Mouse (Mus musculus): Measurements from ENCODE around the gene Lrrc4.

The Lrrc4 gene

DNA sequence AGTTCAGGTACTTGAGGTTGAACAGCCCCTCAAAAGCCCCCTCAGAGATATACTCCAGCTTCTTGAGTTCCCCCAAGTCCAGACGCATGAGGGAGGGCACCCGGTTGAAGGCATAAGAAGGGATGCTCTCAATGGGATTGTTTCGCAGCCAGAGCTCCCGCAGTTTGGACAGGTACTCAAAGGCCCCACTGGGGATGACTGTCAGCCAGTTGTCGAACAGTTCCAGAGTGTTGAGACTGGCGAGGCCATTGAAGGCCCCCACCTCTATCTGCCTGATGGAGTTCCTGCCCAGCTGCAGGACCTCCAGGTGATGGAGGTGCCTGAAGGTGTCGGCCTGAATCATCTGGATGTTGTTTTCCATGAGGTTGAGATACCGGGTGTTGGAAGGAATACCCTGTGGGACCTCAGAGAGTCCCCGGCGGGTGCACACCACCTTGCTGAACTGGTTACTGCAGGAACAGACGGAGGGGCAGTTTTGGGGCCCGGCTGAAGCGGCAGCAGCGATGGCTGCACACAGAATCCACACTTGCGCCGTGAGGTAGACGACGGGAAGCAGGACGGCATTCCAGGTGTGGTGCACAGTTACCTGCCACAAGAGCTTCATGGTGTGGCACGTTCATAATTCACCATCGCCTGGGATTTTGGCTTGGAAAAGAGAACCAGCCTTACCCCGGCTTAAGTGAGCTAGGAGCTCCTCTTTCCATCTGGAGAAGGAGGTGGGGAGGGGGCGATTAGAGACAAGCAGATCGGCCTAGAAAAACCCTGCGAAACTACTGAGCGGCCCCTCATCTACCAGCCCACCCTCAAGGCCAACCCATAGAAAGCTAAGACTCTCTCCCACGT, at the start of gene Lrrc4:
Lrrc4 (minus strand) TSS at position 737 of the 843 bp plus-strand sequence.
- no peak for DNase-seq

DNA sequence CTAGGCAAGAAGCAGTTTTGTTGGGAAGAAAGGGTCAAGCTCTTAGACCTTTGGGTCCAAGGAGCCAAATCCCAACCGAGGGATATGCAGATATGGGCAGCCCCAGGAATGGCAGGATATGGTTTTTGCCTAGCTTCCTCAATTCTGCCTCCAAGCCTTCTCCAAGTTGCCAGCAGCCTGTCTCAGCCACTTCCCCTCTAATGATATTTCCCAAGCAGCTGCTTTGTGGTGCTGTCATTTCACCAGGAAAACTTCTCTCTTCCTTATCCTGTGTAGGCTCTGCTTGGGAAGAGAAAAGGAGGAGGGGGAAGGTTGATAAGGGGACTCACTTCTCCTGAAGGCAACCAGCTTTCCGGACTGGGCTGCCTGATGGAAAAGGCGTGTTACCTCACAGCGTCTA, 49.4 kb upstream of the Lrrc4 start:
- no peak for DNase-seq

DNA sequence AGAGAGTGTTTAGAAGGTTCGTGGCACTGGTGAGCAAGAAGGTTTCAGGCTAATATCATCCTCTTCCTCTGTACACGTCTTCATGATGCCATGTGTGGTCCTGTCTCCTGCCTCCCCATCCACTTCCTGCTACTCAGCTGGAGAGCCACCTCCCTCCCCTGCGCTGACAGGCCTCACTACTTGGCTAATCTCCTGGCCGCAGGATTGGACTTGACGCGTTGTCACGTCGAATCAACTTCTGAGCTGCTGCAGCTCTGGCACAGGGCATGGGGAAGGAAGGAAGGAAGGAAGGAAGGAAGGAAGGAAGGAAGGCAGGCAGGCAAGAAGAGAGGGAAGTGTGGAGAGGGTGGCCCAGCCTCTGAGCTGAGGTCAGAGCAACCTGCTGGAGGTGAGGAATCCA, 47.8 kb upstream of the Lrrc4 start:
- DNase-seq, result no peak

DNA sequence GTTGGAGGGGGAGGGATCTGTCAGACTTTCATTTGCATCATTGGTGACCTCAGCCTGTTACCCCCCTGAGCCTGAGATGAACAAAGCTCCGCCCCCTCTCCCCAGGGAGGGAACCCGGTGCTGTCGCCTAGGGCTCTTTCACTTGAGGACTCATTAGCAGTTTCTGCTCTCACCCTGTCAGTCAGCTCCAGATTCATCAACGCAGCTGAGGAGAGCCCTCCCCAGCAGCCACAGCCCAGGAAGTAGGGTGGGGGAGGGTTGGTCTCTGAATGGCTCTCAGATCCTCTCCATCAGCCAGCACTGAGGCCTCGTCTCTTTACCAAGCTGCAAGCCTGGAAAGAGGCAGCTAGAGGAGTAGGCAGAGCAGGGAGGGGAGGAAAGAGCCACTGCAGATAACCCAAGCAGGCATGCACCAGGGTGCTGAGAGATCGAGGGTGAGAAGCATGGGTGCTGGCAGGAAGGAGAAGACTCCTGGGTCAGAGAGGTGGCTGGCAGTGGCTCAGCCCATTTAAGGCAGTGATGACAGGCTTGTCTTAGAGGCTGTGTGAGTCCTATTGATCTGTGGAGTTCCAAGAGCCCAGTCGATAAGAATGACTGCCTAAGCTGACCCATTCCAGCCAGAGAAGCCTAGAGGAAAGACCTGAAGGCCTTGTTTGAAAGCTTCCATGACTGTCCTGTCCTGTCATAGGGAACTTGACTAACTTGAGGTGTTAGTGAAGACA, 46.6 kb upstream of the Lrrc4 start:
- DNase-seq, result peak; percentile 16 to 30

DNA sequence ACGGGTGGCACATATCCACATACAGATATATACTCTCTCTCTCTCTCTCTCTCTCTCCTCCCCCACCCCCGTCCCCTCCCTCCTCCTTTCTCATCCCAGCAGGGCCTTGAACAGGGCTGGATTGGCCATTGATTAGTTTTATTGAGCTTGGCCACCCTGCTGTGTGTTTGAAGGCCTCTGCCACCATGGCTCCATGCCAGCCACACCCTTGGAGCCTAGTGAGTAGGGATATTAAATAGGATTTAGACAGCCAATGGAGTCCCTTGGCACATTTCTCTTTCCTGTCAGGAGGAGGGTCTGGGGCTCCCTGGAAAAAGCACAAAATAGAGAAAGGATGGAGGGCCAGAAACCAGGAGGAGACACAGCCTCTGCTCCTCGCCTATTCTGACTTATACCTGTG, 44.9 kb upstream of the Lrrc4 start:
- no peak for DNase-seq

DNA sequence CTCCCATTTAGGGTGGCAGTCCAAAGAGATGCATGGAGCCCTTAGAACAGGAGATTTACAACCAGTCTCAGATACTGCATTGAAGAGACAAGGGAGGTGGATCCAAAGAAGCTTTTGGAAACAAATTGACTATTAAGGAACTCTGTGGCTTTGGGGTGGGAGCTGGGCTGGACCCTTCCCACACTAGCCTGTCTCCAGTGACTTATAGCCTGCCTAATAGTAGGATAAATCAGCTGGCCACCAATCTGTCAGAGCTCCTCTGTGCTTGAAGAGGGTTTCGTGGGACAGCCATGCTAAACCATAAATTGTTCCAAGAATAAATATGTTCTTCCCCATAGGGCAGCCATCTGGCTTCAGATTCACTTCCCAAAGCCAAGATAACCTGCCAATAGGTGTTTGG, 43.8 kb upstream of the Lrrc4 start:
- DNase-seq, result no peak

DNA sequence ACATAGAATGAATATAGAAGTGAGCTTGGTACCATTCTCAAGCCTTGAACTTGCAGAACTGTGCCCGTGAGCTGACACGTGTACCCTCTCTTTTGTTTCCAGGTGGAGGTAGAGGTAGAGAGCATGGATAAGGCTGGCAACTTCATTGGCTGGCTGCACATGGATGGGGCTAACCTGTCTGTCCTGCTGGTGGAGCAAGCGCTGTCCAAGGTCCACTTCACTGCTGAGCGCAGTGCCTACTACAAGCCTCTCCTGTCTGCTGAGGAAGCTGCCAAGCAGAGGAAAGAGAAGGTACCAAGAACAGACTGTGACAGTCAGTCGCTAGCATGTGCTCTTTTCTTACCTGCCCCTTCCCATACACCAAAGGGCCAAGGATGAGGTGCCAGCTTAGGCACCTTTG, 43.2 kb upstream of the Lrrc4 start:
- DNase-seq, result no peak

DNA sequence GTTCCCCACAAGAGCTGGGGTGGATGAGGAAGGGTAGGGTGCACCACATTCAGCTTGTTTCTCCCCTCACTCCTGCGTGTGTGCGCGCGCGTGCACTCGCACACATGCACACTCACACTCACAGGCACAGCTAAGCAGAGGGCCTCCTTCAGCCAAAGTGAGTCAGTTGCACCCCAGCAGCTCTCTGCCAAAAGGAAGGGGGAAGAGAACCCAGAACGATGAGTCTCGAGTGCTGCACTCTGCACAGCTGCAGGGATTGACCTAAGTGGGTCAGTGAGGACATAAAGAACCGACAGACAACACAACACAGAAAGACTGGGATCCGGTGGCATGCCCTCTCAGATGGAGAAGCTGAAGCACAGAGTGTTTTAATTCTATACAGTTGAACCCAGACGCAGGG, 42.5 kb upstream of the Lrrc4 start:
- DNase-seq, result no peak

DNA sequence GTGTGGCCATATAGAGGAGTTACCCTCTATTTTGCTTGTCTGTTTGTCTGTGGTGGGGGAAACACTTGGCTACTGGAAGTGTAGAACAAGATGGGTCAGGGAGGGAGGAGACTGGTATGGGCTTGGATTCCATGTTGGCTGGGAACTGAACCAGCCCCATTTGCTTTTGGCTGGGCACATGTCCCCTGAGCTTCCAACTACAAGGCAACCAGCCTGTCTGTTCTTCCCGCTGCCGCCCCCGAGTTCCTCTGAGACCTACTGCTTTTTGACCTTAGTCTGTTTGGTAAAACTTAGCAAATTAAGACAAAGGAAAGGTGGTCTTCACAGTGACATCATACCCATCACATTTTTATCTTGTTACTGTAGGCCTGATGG, 40.9 kb upstream of the Lrrc4 start:
- no peak for DNase-seq

DNA sequence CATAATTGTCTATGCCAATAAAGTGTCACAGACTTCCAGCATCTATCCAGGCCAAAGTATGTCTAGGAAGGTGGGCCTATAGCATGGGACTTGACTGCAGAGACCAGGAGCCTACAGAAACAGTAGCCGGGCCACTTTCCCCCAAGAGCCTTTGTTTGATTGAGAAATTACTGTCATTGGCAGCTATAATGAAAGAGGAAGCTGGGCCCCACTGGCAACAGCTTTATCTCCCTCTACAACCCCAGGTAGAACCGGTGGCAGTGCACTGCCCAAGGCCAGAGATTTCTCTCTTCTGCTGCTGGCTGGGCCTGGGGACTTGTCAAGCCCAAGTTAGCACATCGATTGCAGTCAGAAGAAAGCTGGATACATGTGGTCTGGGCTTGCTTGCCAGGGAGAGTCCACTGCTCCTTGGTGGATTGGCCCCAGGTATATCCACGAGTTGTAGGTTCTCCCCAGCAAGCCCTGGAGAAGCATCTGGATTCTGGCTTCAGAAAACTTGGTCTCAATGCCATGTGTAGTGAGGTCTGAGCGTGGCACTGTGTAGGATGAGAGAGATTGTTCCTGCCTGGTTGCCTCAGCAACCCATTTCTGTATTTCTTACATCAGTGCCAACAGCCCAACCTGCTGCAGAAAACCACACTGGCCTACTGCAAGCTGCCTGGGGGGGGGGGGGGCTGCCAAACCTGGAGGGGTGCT, 40.3 kb upstream of the Lrrc4 start:
- DNase-seq, result no peak

DNA sequence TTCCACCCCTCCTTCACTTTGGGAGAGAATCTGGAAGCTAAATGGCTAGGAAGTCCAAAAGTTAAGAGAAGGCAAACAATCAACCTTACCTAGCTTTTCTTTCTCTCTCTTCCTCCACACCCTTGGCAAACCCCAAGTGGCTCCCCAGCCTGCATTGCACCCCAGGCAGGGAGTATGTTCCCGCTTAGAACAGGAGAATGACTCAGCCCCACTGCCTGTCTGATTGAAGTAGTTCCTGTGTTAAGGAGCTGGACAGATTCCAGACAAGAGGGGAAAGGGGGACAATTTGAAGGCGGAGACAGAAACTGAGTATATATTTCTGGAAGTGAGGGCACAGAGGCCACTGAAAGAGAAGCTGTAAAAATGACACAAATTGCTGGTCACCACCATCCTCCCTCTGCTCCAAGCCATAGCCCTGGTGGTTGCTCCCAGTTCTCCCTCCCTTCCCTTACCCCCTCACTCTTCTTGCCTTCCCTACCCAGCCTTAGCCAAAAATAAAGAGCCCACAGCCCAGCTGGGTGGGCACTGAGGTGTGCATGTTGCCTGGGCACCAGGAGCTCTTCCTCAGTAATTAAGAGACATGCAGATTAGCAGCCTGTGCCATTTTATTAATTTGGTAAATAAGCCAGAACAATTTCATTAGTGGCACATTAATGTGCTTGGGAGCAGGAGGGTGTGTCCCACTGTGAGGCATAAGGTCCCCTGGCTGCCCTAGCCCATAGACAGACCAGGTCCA, 36.1 kb upstream of the Lrrc4 start:
- no peak for DNase-seq

DNA sequence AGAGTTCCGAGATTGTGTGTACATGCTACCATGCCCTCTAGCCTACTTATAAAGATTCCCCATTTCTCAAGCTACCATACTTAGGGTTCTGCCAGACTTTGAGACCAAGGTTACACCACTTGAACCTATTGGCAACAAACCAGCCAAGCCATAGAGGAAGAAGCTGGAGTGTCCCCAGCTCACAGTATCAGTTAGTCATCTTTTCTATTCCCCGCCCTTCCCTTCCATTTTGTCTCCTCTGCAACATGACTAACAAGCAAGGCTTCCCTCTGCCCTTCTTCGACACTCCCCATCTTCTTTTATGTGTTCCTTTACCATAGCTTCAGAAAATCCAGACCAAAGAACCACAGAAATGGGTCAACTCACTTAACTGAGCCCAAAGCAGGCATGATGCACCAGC, 34.7 kb upstream of the Lrrc4 start:
- no peak for DNase-seq

DNA sequence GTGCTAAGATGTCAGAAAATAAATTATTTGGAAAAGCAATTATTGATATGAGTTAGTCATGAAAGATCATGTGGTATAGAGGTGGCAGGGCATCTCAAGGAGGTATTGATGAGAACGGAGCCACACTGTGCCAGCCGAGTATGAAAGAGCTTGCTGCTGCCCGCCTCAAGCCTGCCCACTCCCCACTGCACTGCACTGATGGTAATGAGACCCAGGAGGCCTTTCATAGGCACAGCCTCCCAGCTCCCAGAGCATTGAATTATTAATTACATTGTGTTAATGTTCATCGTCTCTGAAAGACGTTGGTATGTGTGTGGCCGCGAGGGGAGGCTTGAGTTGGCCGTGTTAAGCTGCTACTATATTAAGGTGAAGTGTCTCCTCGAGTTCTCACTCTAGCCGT, 33.6 kb upstream of the Lrrc4 start:
- DNase-seq, result no peak

DNA sequence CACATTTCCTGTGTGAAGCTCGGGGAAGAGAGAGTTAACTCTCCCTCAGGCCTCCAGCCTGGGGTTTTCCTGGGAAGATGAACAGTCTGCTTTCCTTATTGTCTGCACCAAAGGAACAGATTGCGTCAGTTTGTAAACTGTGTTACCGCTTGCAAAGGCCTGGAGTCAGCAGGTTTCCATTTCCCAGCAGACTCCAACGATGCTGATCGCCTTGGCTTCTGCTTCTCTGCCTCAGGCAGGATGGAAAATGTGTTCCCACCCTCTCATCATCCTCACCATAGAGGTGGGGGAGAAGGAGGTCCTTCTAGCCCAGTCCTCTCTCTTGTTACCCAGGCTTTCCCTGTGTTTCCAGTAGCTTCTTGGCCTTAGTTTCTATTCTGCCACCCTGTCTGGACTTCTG, 33.1 kb upstream of the Lrrc4 start:
- no peak for DNase-seq

DNA sequence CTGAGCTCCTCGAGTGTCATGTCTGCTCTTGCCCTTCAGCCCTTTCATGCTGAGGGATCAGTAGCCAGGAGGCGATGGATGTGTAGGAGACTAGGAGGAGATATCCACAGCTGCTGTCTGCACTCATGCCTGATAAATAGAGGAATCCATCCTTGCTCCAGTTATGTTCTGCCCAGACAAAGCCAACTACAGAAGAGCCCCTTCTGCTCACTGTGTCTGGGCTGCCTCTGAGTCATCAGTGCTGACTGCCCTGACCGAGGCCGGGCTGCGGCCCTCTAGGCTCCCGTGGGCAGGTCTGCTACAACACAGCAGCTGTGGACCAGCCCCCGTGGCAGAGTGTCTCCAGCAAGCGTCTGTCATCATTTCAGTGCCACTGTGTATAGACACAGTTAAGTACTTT, 30.8 kb upstream of the Lrrc4 start:
- no peak for DNase-seq

DNA sequence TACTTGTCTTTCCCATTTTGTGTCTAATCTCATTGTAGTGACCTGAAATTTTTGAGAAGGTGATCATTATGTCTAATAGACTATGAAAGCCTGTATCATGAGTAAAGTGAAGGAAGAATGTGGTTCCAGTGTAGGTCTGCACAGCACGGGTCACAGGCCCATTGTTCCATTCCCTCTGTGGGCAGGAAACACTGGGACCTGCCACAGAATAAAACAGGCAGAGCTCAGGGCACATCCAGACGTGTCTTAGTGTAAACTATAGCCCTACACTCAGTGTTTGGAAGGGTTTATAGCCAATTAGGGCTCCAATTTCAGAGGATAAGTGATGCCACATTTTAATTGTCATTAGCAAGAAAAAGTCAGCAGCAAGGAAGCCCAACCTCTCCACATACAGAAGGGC, 29.4 kb upstream of the Lrrc4 start:
- no peak for DNase-seq

DNA sequence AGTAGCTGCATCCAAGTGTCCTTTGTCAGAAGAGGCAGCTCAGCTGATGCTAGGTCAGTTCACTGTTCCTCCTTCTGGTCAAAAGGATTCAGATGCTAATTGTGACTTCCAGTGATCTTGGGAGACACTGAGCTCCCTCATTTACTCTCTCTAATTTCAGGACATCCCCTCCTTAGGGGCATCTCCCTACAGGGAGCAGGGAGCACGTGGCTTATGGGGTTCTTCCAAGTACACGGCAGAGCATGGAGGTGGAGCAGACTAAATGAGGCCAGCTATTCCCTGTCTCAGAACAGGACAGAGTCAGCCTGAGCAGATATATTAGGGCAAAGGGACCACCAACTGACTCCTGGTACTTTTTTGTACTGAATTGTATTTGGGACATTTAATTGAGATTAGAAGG, 28.9 kb upstream of the Lrrc4 start:
- no peak for DNase-seq

DNA sequence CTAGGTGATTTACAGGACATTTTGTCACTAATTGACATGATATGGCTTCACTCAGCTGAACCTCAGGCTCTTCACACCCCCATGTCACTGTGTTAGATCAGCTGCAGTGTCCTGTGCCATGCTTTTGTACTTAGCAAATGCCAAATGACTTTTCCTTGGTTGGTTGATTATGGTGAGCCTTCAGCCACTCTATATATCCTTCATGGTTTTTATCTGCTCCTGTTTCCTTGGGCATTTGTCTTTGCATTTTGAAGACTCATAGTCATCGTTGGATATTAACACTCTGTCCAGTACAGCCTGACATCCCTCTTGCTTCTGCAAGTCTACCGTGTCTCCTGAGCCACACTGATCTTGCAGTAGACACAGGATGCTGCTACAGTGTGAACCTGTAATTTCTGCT, 27.5 kb upstream of the Lrrc4 start:
- no peak for DNase-seq

DNA sequence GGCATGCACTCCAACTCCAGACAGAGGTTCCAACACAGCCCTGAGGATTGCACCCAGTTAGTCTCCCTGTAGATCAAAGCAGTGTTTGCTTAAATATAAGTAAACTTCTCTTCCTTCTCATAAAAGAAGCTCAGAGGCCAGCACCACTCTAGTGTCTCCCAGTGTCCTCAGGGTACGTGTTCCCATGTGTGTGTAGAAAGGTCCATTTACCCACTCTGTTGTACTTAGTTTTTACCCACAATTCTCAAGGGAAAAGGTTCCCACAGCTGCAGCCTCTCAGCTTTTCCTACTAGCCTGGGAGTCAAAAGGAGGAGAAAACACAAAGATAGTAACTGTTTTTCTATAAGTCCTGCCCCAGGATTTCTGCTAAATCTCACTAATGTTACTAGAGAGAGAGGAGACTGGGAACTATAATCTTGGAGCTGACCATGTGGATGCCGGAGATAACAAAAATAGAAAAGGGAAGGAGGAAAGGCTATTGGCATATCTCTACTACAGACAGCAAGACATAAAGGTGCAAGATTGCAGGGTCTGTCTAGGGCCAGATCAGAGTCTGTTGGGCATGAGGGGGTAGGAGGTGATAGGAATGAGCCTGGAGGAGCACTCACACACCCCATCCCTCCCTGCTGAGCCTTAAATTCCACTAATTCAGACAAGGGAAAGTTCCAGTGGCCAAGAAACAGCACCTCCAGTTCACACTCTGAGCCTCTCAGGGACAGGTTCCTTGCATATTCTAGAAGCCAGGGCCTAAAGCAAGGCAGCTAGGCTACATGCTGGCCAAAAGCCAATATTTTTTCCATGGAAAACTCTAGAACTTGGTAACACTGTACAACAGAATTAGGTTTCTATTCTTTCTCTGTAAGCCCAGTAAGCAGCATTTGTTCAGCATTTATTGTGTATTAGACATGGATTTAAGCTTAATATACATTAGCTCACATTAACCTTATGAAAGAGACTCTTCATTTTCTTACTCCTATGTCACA, 25.9 kb upstream of the Lrrc4 start:
- DNase-seq, result no peak

DNA sequence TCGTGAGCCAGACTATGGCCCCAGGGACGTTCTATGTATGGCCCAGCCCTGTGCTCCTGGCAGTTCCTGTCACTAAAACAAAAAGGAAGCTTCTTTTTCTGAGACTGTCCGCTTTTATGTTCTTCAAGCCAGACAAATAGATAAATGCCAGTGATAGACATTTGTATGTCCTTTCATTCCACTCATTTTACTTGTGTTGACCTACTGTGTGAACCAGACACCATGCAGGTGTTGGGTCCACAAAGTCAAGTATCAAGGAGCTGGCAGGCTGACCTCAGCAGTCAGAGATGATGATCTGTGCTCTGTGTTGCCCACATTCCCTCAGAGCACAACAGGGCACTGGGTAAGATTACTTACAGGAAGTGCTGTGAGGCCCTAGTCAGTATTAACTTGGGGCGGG, 25.2 kb upstream of the Lrrc4 start:
- no peak for DNase-seq

DNA sequence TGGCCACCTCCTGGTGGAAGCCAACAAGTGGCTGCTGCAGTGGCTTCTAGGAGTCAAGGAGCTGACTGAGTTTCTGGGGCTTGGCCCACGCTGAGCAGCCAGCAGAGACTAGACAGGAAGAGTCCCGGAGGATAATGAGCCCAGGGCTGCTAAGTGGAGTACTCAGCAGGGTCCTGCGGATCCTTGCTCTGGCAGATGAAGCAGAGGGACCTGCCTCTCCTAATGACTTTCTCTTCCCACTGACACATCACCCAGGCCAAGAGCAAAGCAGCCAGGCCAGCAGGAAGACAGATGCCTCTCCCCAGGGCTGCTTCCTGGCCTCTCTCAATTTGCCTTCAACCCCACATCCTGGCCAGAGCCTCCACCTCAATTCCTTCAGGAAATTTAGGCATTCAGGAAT, 23.9 kb upstream of the Lrrc4 start:
- no peak for DNase-seq

DNA sequence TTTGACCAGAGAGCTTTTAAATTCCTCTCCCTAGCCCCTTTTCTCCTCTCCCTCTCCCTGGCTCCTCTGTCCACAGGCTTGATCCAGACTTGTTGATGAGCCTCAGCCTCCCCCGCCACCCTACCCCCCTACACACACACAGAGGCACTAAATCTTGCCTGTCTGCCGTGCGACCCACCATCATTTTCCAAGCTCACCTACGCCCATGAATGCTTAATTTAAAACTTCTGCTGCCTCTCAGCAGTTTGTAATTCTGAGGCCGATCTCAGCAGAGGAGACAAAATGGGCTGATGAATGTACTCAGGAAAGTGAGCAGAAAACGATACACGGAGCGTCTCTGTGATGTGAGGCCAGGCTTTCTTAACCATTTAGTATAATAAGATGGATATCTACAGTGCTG, 23.1 kb upstream of the Lrrc4 start:
- DNase-seq, result no peak
